Mouse (Mus musculus): ENCODE data around the gene Tmem119.

Tmem119 gene

DNA sequence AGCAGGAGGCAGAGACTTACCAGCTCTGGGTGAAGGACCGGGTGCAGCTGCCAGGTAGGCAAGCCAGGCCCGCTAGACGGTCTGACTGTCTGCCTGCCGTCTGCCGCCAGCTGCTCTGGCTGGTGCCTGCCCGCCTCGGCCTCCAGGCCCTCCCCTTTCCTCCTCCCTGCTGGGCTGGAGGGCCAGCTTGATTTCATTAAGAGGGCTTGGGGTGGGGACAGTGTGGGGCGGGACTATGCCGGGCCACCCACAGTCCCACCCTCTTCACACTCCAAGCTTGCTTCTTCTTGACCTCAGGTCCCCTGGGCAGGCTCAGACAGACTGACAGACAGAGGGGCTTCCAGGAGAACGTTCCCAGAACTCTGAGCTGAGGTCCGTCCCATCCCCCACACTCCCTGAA, at the start of gene Tmem119:
Gene Tmem119, minus strand, starts transcription at position 237 of the 400 bp plus-strand sequence.
- in situ Hi-C loops (cut with MboI, MseI) = no loop called here

GRCm38 (mm10) chr5:113847636-113848035, 47.3 kb upstream of the Tmem119 start:
- in situ Hi-C loops (cut with MboI, MseI) = no loop called here

GRCm38 (mm10) chr5:113846656-113847055, 46.3 kb upstream of the Tmem119 start:
- in situ Hi-C loops (cut with MboI, MseI) = no loop called here

DNA sequence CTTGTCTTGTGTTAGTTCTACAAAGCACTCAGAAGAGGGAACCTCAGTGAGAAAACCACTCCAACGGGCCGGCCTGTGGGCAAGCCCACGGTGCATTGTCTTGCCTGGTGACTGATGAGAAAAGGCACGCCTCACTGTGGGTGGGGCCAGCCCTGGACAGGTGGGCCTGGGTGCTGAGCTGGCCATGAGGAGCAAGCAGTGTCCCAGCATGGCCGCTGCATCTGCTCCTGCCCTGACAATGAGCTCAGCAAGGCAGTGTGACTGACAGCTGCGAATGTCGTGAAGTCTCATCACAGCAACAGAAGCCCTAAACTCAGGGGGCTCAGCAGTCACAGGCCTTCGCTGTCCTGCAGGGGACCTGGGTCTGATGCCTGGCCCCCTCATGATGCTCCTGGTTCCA, 45.3 kb upstream of the Tmem119 start:
- in situ Hi-C loops (cut with MboI, MseI) = no loop called here

DNA sequence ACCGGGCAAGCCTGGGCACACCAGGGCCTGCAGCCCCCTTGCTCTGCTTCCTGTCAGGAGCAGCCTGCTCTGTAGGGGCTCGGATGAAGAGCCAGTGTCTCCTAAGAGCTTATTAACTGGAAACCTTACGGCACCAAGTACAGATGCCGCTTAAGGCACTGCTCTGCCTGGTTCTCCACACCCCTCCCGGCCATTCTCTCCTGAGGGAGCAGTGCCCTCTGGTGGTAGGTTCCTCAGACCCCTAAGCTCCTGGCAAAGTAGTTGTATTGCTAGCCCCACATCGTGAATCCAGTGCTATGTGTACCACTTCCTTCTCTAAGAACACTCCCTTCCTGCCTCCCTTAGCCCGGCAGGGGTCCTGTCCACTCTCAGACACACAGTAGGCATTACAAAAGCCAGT, 44.4 kb upstream of the Tmem119 start:
- in situ Hi-C loops (cut with MboI, MseI) = no loop called here

- in situ Hi-C loops (cut with MboI, MseI) = no loop called here
Measured at GRCm38 (mm10) chr5:113844106-113844505, 43.8 kb upstream of the Tmem119 start.

GRCm38 (mm10) chr5:113842906-113843305, 42.6 kb upstream of the Tmem119 start:
- in situ Hi-C loops (cut with MboI, MseI) = no loop called here

GRCm38 (mm10) chr5:113842244-113842643, 41.9 kb upstream of the Tmem119 start:
- in situ Hi-C loops (cut with MboI, MseI) = no loop called here

DNA sequence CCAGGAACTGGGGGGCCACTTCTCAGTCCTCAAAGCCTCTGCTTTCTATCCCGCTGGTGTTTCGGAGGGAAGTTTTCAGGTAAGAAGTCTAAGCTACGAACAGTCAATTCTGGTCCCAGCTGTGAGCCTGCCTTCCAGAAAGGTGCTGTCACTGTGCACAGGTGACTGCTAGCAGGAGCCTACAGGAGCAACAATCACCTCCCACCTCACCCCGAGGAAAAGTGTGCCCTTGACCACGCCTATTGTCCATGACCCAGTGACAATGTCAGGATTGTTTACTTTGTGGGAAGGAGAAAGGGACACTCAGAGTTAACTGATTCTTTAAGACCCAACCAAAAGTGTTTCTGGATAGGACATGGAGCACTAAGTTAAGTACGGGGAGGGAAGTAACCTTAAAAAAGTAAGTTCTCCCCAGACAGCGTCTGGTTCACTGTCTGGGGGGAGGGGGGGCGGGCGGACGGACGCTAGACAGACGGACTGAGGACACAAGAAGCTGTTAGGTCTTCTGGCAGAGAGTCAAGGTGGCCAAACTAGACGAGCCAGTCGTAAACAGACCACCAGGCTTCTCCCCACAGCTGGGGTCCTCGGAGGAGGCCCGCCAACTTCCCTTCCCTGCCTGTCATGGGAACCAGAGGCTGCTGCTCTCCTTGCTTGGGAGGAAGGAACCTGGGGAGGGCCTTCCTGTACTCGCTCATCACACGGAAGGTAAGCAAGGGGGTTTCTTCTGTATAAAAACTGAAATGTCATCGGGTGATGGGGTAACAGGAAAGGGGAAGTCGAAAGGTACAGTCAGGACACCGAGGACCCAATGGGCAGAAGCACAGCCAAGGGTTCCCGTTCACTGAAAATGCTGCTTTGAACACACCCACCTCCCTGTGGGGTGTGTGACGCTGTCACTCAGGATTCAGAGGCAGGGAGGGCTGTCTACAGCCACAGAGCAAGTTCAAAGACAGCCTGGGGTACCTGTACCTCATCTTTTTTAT, 41.2 kb upstream of the Tmem119 start:
- in situ Hi-C loops (cut with MboI, MseI) = no loop called here

- in situ Hi-C loops (cut with MboI, MseI) = no loop called here
Measured at GRCm38 (mm10) chr5:113840443-113840842, 40.1 kb upstream of the Tmem119 start.

- in situ Hi-C loops (cut with MboI, MseI) = loop anchor here (10.0 kb wide), 1 partner anchor 722 kb away; no protein-coding TSS in a partner anchor
Measured at GRCm38 (mm10) chr5:113836961-113837360, 36.6 kb upstream of the Tmem119 start.

DNA sequence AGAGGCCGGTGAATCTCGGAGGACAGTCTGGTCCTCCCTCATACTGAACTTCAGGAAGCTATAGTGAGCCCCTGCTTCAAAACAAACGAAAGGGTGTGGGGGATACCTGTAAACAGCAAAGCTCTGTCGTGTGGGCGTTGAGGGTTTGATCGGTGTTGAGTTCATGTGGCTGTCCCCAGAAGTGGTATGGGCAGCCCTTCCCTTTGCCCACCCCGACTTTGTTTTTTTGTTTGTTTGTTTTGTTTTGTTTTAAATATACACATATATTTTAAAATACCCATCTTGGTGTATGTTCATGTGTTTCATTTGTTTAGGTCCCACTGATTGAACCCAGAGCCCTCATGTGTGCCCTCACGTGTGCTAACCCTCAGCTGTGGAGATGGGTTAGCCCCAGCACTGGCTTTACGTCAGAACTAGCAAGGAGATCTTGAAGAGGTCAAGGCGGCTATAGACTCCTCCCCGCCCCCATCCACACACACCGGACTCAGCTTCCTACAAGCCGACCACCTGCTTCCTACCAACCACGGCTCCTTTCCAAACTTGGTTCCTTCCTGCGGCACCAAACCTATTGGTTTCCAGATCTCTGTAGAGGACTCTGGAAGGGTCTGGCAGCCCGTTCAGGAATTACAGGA, 33.1 kb upstream of the Tmem119 start:
- in situ Hi-C loops (cut with MboI, MseI) = loop anchor here (10.0 kb wide), 1 partner anchor 719 kb away; no protein-coding TSS in a partner anchor

GRCm38 (mm10) chr5:113832490-113832901, 32.2 kb upstream of the Tmem119 start, which contains the start of gene Selplg:
Gene Selplg (minus strand): TSS chr5:113832644.
- in situ Hi-C loops (cut with MboI, MseI) = loop anchor here (10.0 kb wide), 1 partner anchor 718 kb away; no protein-coding TSS in a partner anchor

GRCm38 (mm10) chr5:113831741-113832140, 31.4 kb upstream of the Tmem119 start:
- in situ Hi-C loops (cut with MboI, MseI) = loop anchor here (10.0 kb wide), 1 partner anchor 717 kb away; no protein-coding TSS in a partner anchor

- in situ Hi-C loops (cut with MboI, MseI) = loop anchor here (10.0 kb wide), 1 partner anchor 716 kb away; no protein-coding TSS in a partner anchor
Measured at GRCm38 (mm10) chr5:113830796-113831195, 30.5 kb upstream of the Tmem119 start.

DNA sequence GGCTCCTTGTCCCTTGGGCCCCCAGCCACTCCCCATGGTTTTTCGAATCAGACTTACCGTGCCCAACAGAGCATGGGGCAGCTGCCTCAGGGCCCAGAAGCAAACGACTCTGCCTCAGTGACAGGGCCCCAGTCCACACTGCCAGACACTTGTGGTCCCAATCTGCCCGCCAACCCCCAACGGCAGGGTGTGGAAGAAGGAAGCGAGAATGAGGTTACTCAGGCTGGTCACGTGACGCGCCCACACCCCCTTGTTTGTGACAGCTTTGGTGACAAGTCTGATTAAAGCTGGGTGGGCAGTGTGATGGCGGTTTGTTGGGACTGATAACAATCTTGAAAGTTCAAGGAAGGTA, 30.0 kb upstream of the Tmem119 start:
- in situ Hi-C loops (cut with MboI, MseI) = loop anchor here (10.0 kb wide), 1 partner anchor 715 kb away; no protein-coding TSS in a partner anchor

DNA sequence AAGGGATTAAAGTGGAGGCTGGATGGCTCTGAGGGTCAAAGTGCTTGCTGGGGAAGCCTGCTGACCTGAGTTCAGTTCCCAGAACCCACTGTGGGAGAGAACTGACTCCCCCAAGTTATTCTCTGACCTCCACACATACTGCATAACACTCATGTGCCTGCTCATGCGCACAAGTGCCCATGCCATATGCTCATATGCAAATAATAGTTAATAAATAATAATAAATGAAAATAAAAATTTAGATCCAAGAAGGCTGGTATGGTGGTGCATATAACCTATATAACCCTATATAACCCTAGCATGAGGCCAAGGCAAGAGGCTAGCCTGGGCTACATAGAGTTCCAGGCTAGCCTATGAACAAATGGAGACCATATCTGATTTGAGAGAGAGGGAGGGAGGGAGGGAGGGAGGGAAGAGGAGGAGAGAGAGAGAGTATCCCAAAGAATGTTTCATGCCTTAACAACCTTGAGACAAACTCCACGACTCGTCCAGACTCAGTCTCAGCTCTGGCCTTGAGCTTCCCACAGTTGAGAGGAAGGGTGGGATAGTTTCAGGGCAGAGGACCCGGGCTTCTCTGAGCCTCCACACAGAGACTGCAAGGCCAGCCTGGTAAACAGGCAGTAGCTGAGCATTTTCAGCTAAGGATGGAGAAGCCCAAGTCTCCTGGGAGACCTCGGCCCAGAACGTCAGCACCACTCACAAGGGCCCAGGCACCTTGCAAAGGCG, 29.4 kb upstream of the Tmem119 start:
- in situ Hi-C loops (cut with MboI, MseI) = loop anchor here (10.0 kb wide), 1 partner anchor 715 kb away; no protein-coding TSS in a partner anchor

GRCm38 (mm10) chr5:113828481-113828880, 28.2 kb upstream of the Tmem119 start:
- in situ Hi-C loops (cut with MboI, MseI) = no loop called here

- in situ Hi-C loops (cut with MboI, MseI) = no loop called here
Measured at GRCm38 (mm10) chr5:113827991-113828411, 27.7 kb upstream of the Tmem119 start.

GRCm38 (mm10) chr5:113826619-113827018, 26.3 kb upstream of the Tmem119 start:
- in situ Hi-C loops (cut with MboI, MseI) = no loop called here

DNA sequence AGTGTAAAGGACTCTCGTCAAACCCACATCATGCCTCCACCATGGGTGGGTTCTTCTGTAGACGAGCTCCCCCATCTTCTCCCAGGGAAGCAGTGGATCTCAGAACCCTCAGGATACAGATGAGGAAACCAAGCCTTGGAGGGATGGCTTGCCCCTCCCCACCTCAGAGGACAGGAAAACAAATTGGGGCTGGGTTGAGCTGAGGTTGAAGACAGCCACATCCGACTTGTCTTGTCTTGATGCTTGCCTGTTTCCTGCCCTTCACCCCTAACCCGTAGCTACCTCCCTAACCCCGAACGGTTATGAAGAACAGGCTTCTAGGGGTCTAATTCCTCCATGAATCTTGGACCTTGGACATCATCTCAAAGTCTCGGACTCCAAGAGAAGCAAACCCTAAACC, 25.2 kb upstream of the Tmem119 start:
- in situ Hi-C loops (cut with MboI, MseI) = no loop called here

Data from T-helper 1 cell (primary cell).